Mouse (Mus musculus): ENCODE measurements at regions not wholly inside any gene's neighbourhood (a gene's known extent, or its start where the extent isn't known, plus 50 kb on each side); places are given as distances from the start of the nearest gene placed in this dataset.

- no peak overlapping the region for H3K4me3 ChIP-seq (replicated peaks; ENCODE audit: low read length)
- H3K9me3 ChIP-seq (ENCODE audit: control insufficient read depth, low read length), result no peaks in the 10 kb centered on the region
- H3K27ac ChIP-seq (replicated peaks; ENCODE audit: low read depth, low read length), result no peak overlapping the region
- TF ChIP-seq POLR2A (IDR thresholded peaks at IDR 0.05; ENCODE audit: borderline replicate concordance, extremely low read depth, insufficient read depth, insufficient read length), result no peak
- H3K27me3 ChIP-seq (ENCODE audit: control insufficient read depth, insufficient read depth, low read length), result no peaks in the 10 kb centered on the region
- ATAC-seq (ENCODE audit: low FRiP score, low read depth) (no peak), DNase-seq (ENCODE audit: low spot score) (no peak)
- no peaks in the 10 kb centered on the region for H3K36me3 ChIP-seq (ENCODE audit: control insufficient read depth, insufficient read depth, low read length)
- H3K9ac ChIP-seq (ENCODE audit: low read depth, low read length, severe bottlenecking), result no peak overlapping the region
- no peak overlapping the region for H3K4me2 ChIP-seq (replicated peaks; ENCODE audit: low read depth, low read length, severe bottlenecking)
- 92% methylated on average over 6 of the region's 6 CpGs for WGBS
- no peaks in the 10 kb centered on the region for H3K4me1 ChIP-seq (ENCODE audit: control insufficient read depth, insufficient read depth, low read length)
Measured at GRCm38 (mm10) chr3:27815201-27815695, 80.9 kb downstream of the Tmem212 start.

- H3K27ac ChIP-seq (replicated peaks; ENCODE audit: low read depth, low read length), result no peak overlapping the region
- no peaks in the 10 kb centered on the region for H3K4me1 ChIP-seq (ENCODE audit: control insufficient read depth, insufficient read depth, low read length)
- no peak overlapping the region for H3K4me3 ChIP-seq (replicated peaks; ENCODE audit: low read length)
- no peak overlapping the region for H3K4me2 ChIP-seq (replicated peaks; ENCODE audit: low read depth, low read length, severe bottlenecking)
- no peaks in the 10 kb centered on the region for H3K36me3 ChIP-seq (ENCODE audit: control insufficient read depth, insufficient read depth, low read length)
- H3K9me3 ChIP-seq (ENCODE audit: control insufficient read depth, low read length), result no peaks in the 10 kb centered on the region
- TF ChIP-seq POLR2A (IDR thresholded peaks at IDR 0.05; ENCODE audit: borderline replicate concordance, extremely low read depth, insufficient read depth, insufficient read length), result no peak
- no peak for ATAC-seq (ENCODE audit: low FRiP score, low read depth)
- WGBS, result 57% methylated on average over 5 of the region's 5 CpGs
- no peak for DNase-seq (ENCODE audit: low spot score)
- H3K27me3 ChIP-seq (ENCODE audit: control insufficient read depth, insufficient read depth, low read length), result no peaks in the 10 kb centered on the region
- H3K9ac ChIP-seq (ENCODE audit: low read depth, low read length, severe bottlenecking), result no peak overlapping the region
Measured at GRCm38 (mm10) chr3:27804271-27804670, 91.9 kb downstream of the Tmem212 start.

GRCm38 (mm10) chr3:27791633-27791951 is 80.5 kb upstream of the Fndc3b start:
- ATAC-seq (ENCODE audit: low FRiP score, low read depth) (no peak), DNase-seq (ENCODE audit: low spot score) (no peak)
- WGBS, result 55% methylated on average over 3 of the region's 3 CpGs
- no peak for TF ChIP-seq POLR2A (IDR thresholded peaks at IDR 0.05; ENCODE audit: borderline replicate concordance, extremely low read depth, insufficient read depth, insufficient read length)
- Histone ChIP-seq H3K27me3 (ENCODE audit: control insufficient read depth, insufficient read depth, low read length) (no peaks in the 10 kb centered on the region), H3K9me3 (ENCODE audit: control insufficient read depth, low read length) (no peaks in the 10 kb centered on the region), H3K27ac (replicated peaks; ENCODE audit: low read depth, low read length) (no peak overlapping the region), H3K36me3 (ENCODE audit: control insufficient read depth, insufficient read depth, low read length) (no peaks in the 10 kb centered on the region), H3K4me1 (ENCODE audit: control insufficient read depth, insufficient read depth, low read length) (no peaks in the 10 kb centered on the region), H3K4me2 (replicated peaks; ENCODE audit: low read depth, low read length, severe bottlenecking) (no peak overlapping the region), H3K9ac (ENCODE audit: low read depth, low read length, severe bottlenecking) (no peak overlapping the region), H3K4me3 (replicated peaks; ENCODE audit: low read length) (no peak overlapping the region)

- Histone ChIP-seq H3K4me2 (replicated peaks; ENCODE audit: low read depth, low read length, severe bottlenecking) (no peak overlapping the region), H3K9me3 (ENCODE audit: control insufficient read depth, low read length) (no peaks in the 10 kb centered on the region), H3K4me3 (replicated peaks; ENCODE audit: low read length) (no peak overlapping the region), H3K27ac (replicated peaks; ENCODE audit: low read depth, low read length) (no peak overlapping the region), H3K27me3 (ENCODE audit: control insufficient read depth, insufficient read depth, low read length) (no peaks in the 10 kb centered on the region), H3K9ac (ENCODE audit: low read depth, low read length, severe bottlenecking) (no peak overlapping the region), H3K36me3 (ENCODE audit: control insufficient read depth, insufficient read depth, low read length) (no peaks in the 10 kb centered on the region), H3K4me1 (ENCODE audit: control insufficient read depth, insufficient read depth, low read length) (no peaks in the 10 kb centered on the region)
- DNase-seq (ENCODE audit: low spot score) (no peak), ATAC-seq (ENCODE audit: low FRiP score, low read depth) (no peak)
- WGBS, result 76% methylated on average over 13 of the region's 13 CpGs
- TF ChIP-seq POLR2A (IDR thresholded peaks at IDR 0.05; ENCODE audit: borderline replicate concordance, extremely low read depth, insufficient read depth, insufficient read length), result no peak
Measured at GRCm38 (mm10) chr3:27790932-27791632, 80.0 kb upstream of the Fndc3b start.

- H3K9me3 ChIP-seq (ENCODE audit: control insufficient read depth, low read length), result no peaks in the 10 kb centered on the region
- 61% methylated on average over 2 of the region's 2 CpGs for WGBS
- H3K27ac ChIP-seq (replicated peaks; ENCODE audit: low read depth, low read length), result no peak overlapping the region
- no peak overlapping the region for H3K4me2 ChIP-seq (replicated peaks; ENCODE audit: low read depth, low read length, severe bottlenecking)
- ATAC-seq (ENCODE audit: low FRiP score, low read depth) (no peak), DNase-seq (ENCODE audit: low spot score) (no peak)
- peaks cover 16% of the 10 kb centered on the region; the same call in 1 of the 2 replicates for H3K4me1 ChIP-seq (ENCODE audit: control insufficient read depth, insufficient read depth, low read length)
- no peak overlapping the region for H3K9ac ChIP-seq (ENCODE audit: low read depth, low read length, severe bottlenecking)
- H3K36me3 ChIP-seq (ENCODE audit: control insufficient read depth, insufficient read depth, low read length), result no peaks in the 10 kb centered on the region
- no peaks in the 10 kb centered on the region for H3K27me3 ChIP-seq (ENCODE audit: control insufficient read depth, insufficient read depth, low read length)
- no peak for TF ChIP-seq POLR2A (IDR thresholded peaks at IDR 0.05; ENCODE audit: borderline replicate concordance, extremely low read depth, insufficient read depth, insufficient read length)
- no peak overlapping the region for H3K4me3 ChIP-seq (replicated peaks; ENCODE audit: low read length)
Measured at GRCm38 (mm10) chr3:27783926-27784325, 72.8 kb upstream of the Fndc3b start.

Measured in limb, embryonic 14.5 days (tissue).